Mouse (Mus musculus) WW6 (cell line): ENCODE measurements around the gene 6330403K07Rik.
A peak's percentile ranks its signal among the peaks of the same experiment; 100 is the strongest.

Source experiments
- DNase-seq: peaks from one replicate; pipeline ENCODE4 v3.0.0-alpha.2; 2013; ENCODE audit warnings: low read depth, low spot score

6330403K07Rik gene

GRCm38 (mm10) chr11:70982557-70983228 is 50.6 kb downstream of the 6330403K07Rik start, which contains the start of gene C1qbp:
Gene C1qbp (minus strand): TSS chr11:70983026.
- DNase-seq, result peak; percentile 86

GRCm38 (mm10) chr11:70982030-70982429 is 51.3 kb downstream of the 6330403K07Rik start:
- DNase-seq, result no peak
